Mouse (Mus musculus): Measurements from ENCODE around the gene Use1. TPM values are rescaled to one million over a fixed set of nuclear protein-coding genes. Genes with fewer than 3 reads are reported as not detected.

The Use1 gene
- total RNA-seq, 2 experiments from 2014 or later, result 107 to 165 TPM

GRCm38 (mm10) chr8:71401454-71401853 is 34.8 kb downstream of the Use1 start:
- ATAC-seq (replicated peaks; ENCODE audit: poor library complexity), result no peak

GRCm38 (mm10) chr8:71402446-71402964 is 35.9 kb downstream of the Use1 start:
- no peak for ATAC-seq (replicated peaks; ENCODE audit: poor library complexity)

- no peak for ATAC-seq (replicated peaks; ENCODE audit: poor library complexity)
Observed at GRCm38 (mm10) chr8:71403107-71403885, 36.6 kb downstream of the Use1 start.

GRCm38 (mm10) chr8:71404011-71404410 is 37.4 kb downstream of the Use1 start:
- no peak for ATAC-seq (replicated peaks; ENCODE audit: poor library complexity)

GRCm38 (mm10) chr8:71404951-71405351 is 38.3 kb downstream of the Use1 start:
- ATAC-seq (replicated peaks; ENCODE audit: poor library complexity), result no peak

- peak; percentile 83 for ATAC-seq (replicated peaks; ENCODE audit: poor library complexity)
Observed at GRCm38 (mm10) chr8:71405401-71406098, 38.9 kb downstream of the Use1 start, which contains the start of gene Ankle1. Gene Ankle1, plus strand, starts transcription at chr8:71406010.

GRCm38 (mm10) chr8:71406099-71407015 is 39.7 kb downstream of the Use1 start:
- peak; percentile 68 for ATAC-seq (replicated peaks; ENCODE audit: poor library complexity)

GRCm38 (mm10) chr8:71407441-71407840 is 40.8 kb downstream of the Use1 start:
- ATAC-seq (replicated peaks; ENCODE audit: poor library complexity), result no peak

GRCm38 (mm10) chr8:71408231-71408630 is 41.6 kb downstream of the Use1 start:
- ATAC-seq (replicated peaks; ENCODE audit: poor library complexity), result no peak

- peak; percentile 52 for ATAC-seq (replicated peaks; ENCODE audit: poor library complexity)
Observed at GRCm38 (mm10) chr8:71411535-71412273, 45.1 kb downstream of the Use1 start.

Other genes starting within 250 kb of the Use1 start
- 29.4 and 30.4 TPM in 2 replicates for gene Myo9b, start 94.1 kb upstream of the Use1 start, total RNA-seq (2015)
- 37.6 and 48.7 TPM in 2 replicates for gene Myo9b, start 94.1 kb upstream of the Use1 start, total RNA-seq (2017)
- 24.9 and 25.4 TPM in 2 replicates for gene Haus8, start 93.9 kb upstream of the Use1 start, total RNA-seq (2015)
- gene Haus8, start 93.9 kb upstream of the Use1 start, total RNA-seq (2017), result 62.8 and 66.7 TPM in 2 replicates
- gene Ocel1, start 4.5 kb downstream of the Use1 start, total RNA-seq (2015), result 6.3 and 8.0 TPM in 2 replicates
- gene Ocel1, start 4.5 kb downstream of the Use1 start, total RNA-seq (2017), result 11.1 and 11.7 TPM in 2 replicates
- gene Nr2f6, start 15.1 kb downstream of the Use1 start, total RNA-seq (2015), result 3.6 and 7.6 TPM in 2 replicates
- gene Nr2f6, start 15.1 kb downstream of the Use1 start, total RNA-seq (2017), result 4.3 and 5.6 TPM in 2 replicates
- not detected in 2 replicates for gene Ushbp1, start 29.0 kb downstream of the Use1 start, total RNA-seq (2015)
- gene Ushbp1, start 29.0 kb downstream of the Use1 start, total RNA-seq (2017), result not detected in 2 replicates
- gene Babam1, start 30.0 kb downstream of the Use1 start, total RNA-seq (2015), result 51.8 and 76.5 TPM in 2 replicates
- 93.7 and 122 TPM in 2 replicates for gene Babam1, start 30.0 kb downstream of the Use1 start, total RNA-seq (2017)
- gene Ankle1, start 39.2 kb downstream of the Use1 start, total RNA-seq (2015), result 13.6 and 19.8 TPM in 2 replicates
- gene Ankle1, start 39.2 kb downstream of the Use1 start, total RNA-seq (2017), result 14.2 and 14.3 TPM in 2 replicates
- 2.3 and 3.1 TPM in 2 replicates for gene Abhd8, start 96.8 kb downstream of the Use1 start, total RNA-seq (2015)
- 8.2 and 8.3 TPM in 2 replicates for gene Abhd8, start 96.8 kb downstream of the Use1 start, total RNA-seq (2017)
- gene Mrpl34, start 98.1 kb downstream of the Use1 start, total RNA-seq (2015), result 60.0 and 66.1 TPM in 2 replicates
- gene Mrpl34, start 98.1 kb downstream of the Use1 start, total RNA-seq (2017), result 50.2 and 53.6 TPM in 2 replicates
- 32.3 and 37.0 TPM in 2 replicates for gene Dda1, start 102.4 kb downstream of the Use1 start, total RNA-seq (2015)
- gene Dda1, start 102.4 kb downstream of the Use1 start, total RNA-seq (2017), result 14.1 and 14.7 TPM in 2 replicates
- 0.22 and 0.64 TPM in 2 replicates for gene Ano8, start 119.1 kb downstream of the Use1 start, total RNA-seq (2015)
- 3.1 and 3.6 TPM in 2 replicates for gene Ano8, start 119.1 kb downstream of the Use1 start, total RNA-seq (2017)
- 5.9 TPM in 2 replicates for gene Gtpbp3, start 121.3 kb downstream of the Use1 start, total RNA-seq (2015)
- 23.4 and 26.5 TPM in 2 replicates for gene Gtpbp3, start 121.3 kb downstream of the Use1 start, total RNA-seq (2017)
- 0.67 and 0.76 TPM in 2 replicates for gene Plvap, start 144.9 kb downstream of the Use1 start, total RNA-seq (2015)
- gene Plvap, start 144.9 kb downstream of the Use1 start, total RNA-seq (2017), result 0.71 and 2.7 TPM in 2 replicates
- 0.07 TPM in 1 of 2 replicates, not detected in the other for gene Ccdc194, start 158.9 kb downstream of the Use1 start, total RNA-seq (2015)
- gene Ccdc194, start 158.9 kb downstream of the Use1 start, total RNA-seq (2017), result not detected in 2 replicates
- gene Bst2, start 170.6 kb downstream of the Use1 start, total RNA-seq (2015), result 11.3 and 15.7 TPM in 2 replicates
- gene Bst2, start 170.6 kb downstream of the Use1 start, total RNA-seq (2017), result 50.9 and 62.2 TPM in 2 replicates
- gene Mvb12a, start 176.1 kb downstream of the Use1 start, total RNA-seq (2015), result 45.4 and 49.8 TPM in 2 replicates
- 65.6 and 76.6 TPM in 2 replicates for gene Mvb12a, start 176.1 kb downstream of the Use1 start, total RNA-seq (2017)
- gene Tmem221, start 192.0 kb downstream of the Use1 start, total RNA-seq (2015), result 0.17 TPM in 1 of 2 replicates, not detected in the other
- gene Tmem221, start 192.0 kb downstream of the Use1 start, total RNA-seq (2017), result not detected in 2 replicates
- gene Nxnl1, start 199.8 kb downstream of the Use1 start, total RNA-seq (2015), result not detected in 2 replicates
- not detected in 2 replicates for gene Nxnl1, start 199.8 kb downstream of the Use1 start, total RNA-seq (2017)
- 3.6 TPM in 2 replicates for gene Slc27a1, start 202.0 kb downstream of the Use1 start, total RNA-seq (2015)
- 3.5 and 3.8 TPM in 2 replicates for gene Slc27a1, start 202.0 kb downstream of the Use1 start, total RNA-seq (2017)
- gene Pgls, start 225.3 kb downstream of the Use1 start, total RNA-seq (2015), result 116 and 134 TPM in 2 replicates
- gene Pgls, start 225.3 kb downstream of the Use1 start, total RNA-seq (2017), result 128 and 131 TPM in 2 replicates
- gene Fam129c, start 230.8 kb downstream of the Use1 start, total RNA-seq (2015), result 6.5 and 10.2 TPM in 2 replicates
- 1.00 and 5.3 TPM in 2 replicates for gene Fam129c, start 230.8 kb downstream of the Use1 start, total RNA-seq (2017)
- gene Colgalt1, start 244.2 kb downstream of the Use1 start, total RNA-seq (2015), result 54.0 and 63.0 TPM in 2 replicates
- gene Colgalt1, start 244.2 kb downstream of the Use1 start, total RNA-seq (2017), result 62.0 and 67.2 TPM in 2 replicates